Mouse (Mus musculus) ES-Bruce4 (cell line): ENCODE results near the gene Clec12b. TPM values are rescaled to one million over a fixed set of nuclear protein-coding genes. Genes with fewer than 3 reads are reported as not detected.

ENCODE experiments used
- H3K27ac ChIP-seq: 2 replicates; pipeline ENCODE4 v1.5.1; 2012; ENCODE audit warnings: low read length, inconsistent platforms; ENCODE audit not compliant: insufficient read depth
- H3K27me3 ChIP-seq: 2 replicates; pipeline ENCODE4 v1.6.1; 2012; ENCODE audit warnings: mild to moderate bottlenecking, low read length, inconsistent platforms; ENCODE audit not compliant: control insufficient read depth, poor library complexity, insufficient read depth, severe bottlenecking
- H3K36me3 ChIP-seq: 2 replicates; pipeline ENCODE4 v1.6.1; 2012; ENCODE audit warnings: inconsistent platforms, mild to moderate bottlenecking, low read length, moderate library complexity; ENCODE audit not compliant: control insufficient read depth, poor library complexity, insufficient read depth, severe bottlenecking
- H3K4me1 ChIP-seq: one replicate; pipeline ENCODE4 v1.8.1; 2011; ENCODE audit warnings: low read length; ENCODE audit not compliant: control insufficient read depth, insufficient read depth
- H3K4me3 ChIP-seq: 2 replicates; pipeline ENCODE4 v1.5.1; 2011; ENCODE audit warnings: low read depth, mild to moderate bottlenecking, low read length
- H3K9ac ChIP-seq: 2 replicates; pipeline ENCODE4 v1.6.1; 2012; ENCODE audit warnings: low read depth, mild to moderate bottlenecking, inconsistent platforms; ENCODE audit not compliant: poor library complexity, severe bottlenecking
- H3K9me3 ChIP-seq: replicated peaks from 2 replicates; pipeline ENCODE4 v1.6.1; 2012; ENCODE audit warnings: mild to moderate bottlenecking, low read length, inconsistent platforms; ENCODE audit not compliant: control insufficient read depth, poor library complexity, insufficient read depth, severe bottlenecking
- CTCF ChIP-seq: IDR thresholded peaks from one replicate; pipeline ENCODE4 v1.8.1; 2011; ENCODE audit warnings: low read depth, low read length
- EP300 ChIP-seq: IDR thresholded peaks from 2 replicates; pipeline ENCODE4 v1.6.1; 2011; ENCODE audit warnings: low read depth, low read length; ENCODE audit not compliant: insufficient read depth
- POLR2A ChIP-seq: IDR thresholded peaks from one replicate; pipeline ENCODE4 v1.8.1; 2011; ENCODE audit warnings: low read length; ENCODE audit not compliant: insufficient read depth
- polyA plus RNA-seq: library from polyadenylated mRNA; stranded (reverse); fragments of >200 nt; gene quantifications from 2 replicates; pipeline ENCODE4 v1.2.4, GENCODE M21; 2011; ENCODE audit warnings: low read depth; ENCODE audit not compliant: missing spikeins, insufficient read depth, insufficient read length

Gene Clec12b
- polyA plus RNA-seq, 1 experiment: not detected

DNA sequence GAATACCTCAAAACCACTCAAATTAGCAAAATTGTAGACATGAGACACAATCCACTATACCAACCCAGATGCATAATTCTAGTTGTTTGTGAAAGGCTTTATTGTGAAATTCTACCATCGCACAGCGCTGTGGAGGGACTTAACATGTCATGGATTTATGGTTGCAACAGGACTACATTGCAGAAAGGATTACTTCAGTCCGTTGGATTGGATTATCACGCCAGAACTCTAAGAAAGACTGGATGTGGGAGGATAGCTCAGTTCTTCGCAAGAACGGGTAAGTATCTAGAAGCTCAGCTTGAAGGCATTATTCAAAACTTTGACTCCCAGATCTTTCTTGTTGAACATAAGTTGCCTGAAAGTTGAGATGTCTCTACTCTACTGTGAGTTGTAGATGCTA, 17.7 kb upstream of the Clec12b start:
- Histone ChIP-seq H3K27me3 (no peaks in the 10 kb centered on the region), H3K36me3 (no peaks in the 10 kb centered on the region), H3K27ac (no peak overlapping the region), H3K4me1 (no peaks in the 10 kb centered on the region), H3K9ac (no peak overlapping the region), H3K9me3 (no peaks in the 10 kb centered on the region), H3K4me3 (no peak overlapping the region)
- TF ChIP-seq EP300 (no peak), CTCF (no peak), POLR2A (no peak)

DNA sequence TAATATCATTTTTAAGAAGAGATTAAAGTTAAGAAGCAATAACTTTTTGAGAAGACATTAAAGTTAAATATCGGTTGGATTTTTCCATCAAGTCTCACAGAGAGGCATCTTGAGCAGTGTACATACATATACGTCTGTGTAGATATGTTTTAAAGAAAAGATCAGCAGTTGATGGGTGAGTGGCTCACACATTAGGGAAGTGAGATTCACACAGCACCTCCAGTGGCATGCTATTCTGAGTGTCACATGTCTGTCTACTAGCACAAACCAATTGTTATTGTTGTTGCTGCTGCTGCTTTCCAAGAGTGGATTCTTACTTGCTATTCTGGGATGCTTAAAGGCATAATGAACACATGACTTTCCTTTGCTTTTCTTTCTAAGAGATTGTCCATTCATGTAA, 16.7 kb upstream of the Clec12b start:
- no peaks in the 10 kb centered on the region for H3K36me3 ChIP-seq
- no peak overlapping the region for H3K4me3 ChIP-seq
- no peaks in the 10 kb centered on the region for H3K4me1 ChIP-seq
- TF ChIP-seq EP300: no peak
- TF ChIP-seq POLR2A: no peak
- TF ChIP-seq CTCF: no peak
- H3K27ac ChIP-seq: no peak overlapping the region
- no peaks in the 10 kb centered on the region for H3K9me3 ChIP-seq
- H3K9ac ChIP-seq: no peak overlapping the region
- H3K27me3 ChIP-seq: no peaks in the 10 kb centered on the region

DNA sequence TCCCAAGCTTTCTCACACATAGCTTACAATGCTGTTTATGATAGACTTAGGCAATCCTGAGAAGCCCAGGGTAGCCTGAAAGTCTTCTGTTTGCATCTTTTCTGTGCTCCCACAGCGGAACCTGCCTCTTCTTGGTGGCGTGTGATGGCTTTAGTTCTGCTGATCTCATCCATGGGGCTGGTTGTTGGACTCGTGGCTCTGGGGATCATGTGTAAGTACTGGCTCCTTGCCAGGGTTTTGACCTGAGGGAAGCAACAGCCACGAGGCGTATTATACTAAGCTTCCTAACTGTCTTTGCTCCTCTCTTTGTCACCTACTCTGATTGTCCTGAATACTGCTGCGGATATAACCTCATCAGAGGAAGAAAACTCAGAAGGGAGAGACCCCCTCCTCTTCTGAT, 14.3 kb upstream of the Clec12b start:
- no peak overlapping the region for H3K9ac ChIP-seq
- H3K4me1 ChIP-seq: no peaks in the 10 kb centered on the region
- no peaks in the 10 kb centered on the region for H3K27me3 ChIP-seq
- TF ChIP-seq CTCF: no peak
- no peak for TF ChIP-seq EP300
- no peak for TF ChIP-seq POLR2A
- H3K27ac ChIP-seq: no peak overlapping the region
- H3K4me3 ChIP-seq: no peak overlapping the region
- no peaks in the 10 kb centered on the region for H3K36me3 ChIP-seq
- H3K9me3 ChIP-seq: no peaks in the 10 kb centered on the region

DNA sequence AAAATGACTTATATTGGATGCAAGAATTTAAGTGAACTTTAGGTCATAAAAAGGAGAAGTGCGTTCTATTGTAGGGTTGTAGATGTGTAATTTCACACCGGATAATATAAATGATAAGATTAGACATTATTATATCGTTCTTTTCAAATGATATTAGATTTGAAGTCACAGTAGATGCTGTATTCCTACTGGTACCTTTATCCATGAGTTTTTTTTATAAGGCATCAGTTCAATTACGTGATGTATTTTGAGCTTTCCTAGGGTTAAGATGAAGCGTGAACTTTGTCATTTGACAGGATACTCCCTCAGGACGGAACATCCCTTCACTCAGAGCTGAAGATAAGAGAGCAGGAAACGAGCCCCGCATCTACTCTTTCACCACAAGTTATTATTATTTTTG, 11.3 kb upstream of the Clec12b start, which contains the start of gene Clec1b:
Clec1b (plus strand) TSS at position 301 of the 400 bp plus-strand sequence.
- H3K4me1 ChIP-seq: no peaks in the 10 kb centered on the region
- H3K27ac ChIP-seq: no peak within 1 kb of the TSS
- TF ChIP-seq POLR2A (no peak), EP300 (no peak), CTCF (no peak)
- H3K4me3 ChIP-seq: no peak within 1 kb of the TSS
- H3K36me3 ChIP-seq: no peaks in the 10 kb centered on the region
- H3K9ac ChIP-seq: no peak within 1 kb of the TSS
- H3K9me3 ChIP-seq: no peaks in the 10 kb centered on the region
- no peaks in the 10 kb centered on the region for H3K27me3 ChIP-seq

- no peak overlapping the region for H3K9ac ChIP-seq
- TF ChIP-seq CTCF: no peak
- TF ChIP-seq EP300: no peak
- TF ChIP-seq POLR2A: no peak
- no peaks in the 10 kb centered on the region for H3K36me3 ChIP-seq
- H3K4me1 ChIP-seq: no peaks in the 10 kb centered on the region
- H3K27ac ChIP-seq: no peak overlapping the region
- H3K27me3 ChIP-seq: no peaks in the 10 kb centered on the region
- H3K4me3 ChIP-seq: no peak overlapping the region
- no peaks in the 10 kb centered on the region for H3K9me3 ChIP-seq
These were observed 8.1 kb upstream of the Clec12b start for GRCm38 (mm10) chr6:129393732-129394131.

DNA sequence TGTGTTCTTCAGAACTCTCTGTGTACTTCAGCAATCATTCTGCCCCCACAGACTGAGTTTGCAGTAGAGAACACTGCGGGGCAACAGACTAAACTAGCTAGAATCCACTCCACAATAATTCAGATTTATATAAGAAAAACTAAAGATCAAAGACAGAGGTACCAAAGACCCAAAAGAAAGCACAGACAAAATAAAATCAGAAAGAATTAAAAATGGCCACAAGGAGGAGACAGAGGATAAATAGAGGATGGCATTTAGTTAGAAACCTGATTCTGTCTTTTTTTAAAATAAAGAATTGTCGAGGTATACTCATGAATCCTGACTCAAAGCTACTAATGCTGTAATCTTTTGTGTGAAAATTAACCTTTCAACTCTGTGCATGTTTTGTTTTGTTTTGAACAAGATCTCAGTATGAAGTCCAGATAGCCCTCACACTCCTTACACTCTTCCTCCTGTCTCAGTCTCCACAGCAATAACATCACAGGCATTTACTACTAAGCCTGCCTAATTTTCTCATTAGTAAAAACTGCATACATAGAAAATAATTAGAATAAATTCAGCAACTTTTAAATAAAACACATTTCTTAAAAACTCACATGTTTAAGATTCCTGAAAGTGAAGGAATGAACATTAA, 7.5 kb upstream of the Clec12b start:
- H3K9ac ChIP-seq: no peak overlapping the region
- no peaks in the 10 kb centered on the region for H3K9me3 ChIP-seq
- no peaks in the 10 kb centered on the region for H3K4me1 ChIP-seq
- H3K4me3 ChIP-seq: no peak overlapping the region
- TF ChIP-seq POLR2A (no peak), CTCF (no peak), EP300 (no peak)
- H3K36me3 ChIP-seq: no peaks in the 10 kb centered on the region
- no peaks in the 10 kb centered on the region for H3K27me3 ChIP-seq
- no peak overlapping the region for H3K27ac ChIP-seq
